Mouse (Mus musculus): ENCODE data around the gene Gpr137. TPM values are rescaled to one million over a fixed set of nuclear protein-coding genes. Genes with fewer than 3 reads are reported as not detected.
A peak's percentile ranks its signal among the peaks of the same experiment; 100 is the strongest.

Gene Gpr137
- polyA plus RNA-seq, 1 experiment from 2014 or later, result 26.9 TPM

GRCm38 (mm10) chr19:6970460-6971085, 28.3 kb upstream of the Gpr137 start:
- WGBS, result 18% methylated on average over 11 of the region's 11 CpGs
- ATAC-seq (ENCODE audit: insufficient number of reproducible peaks, insufficient read depth, low FRiP score, low TSS enrichment, low read depth), result no peak
- Histone ChIP-seq H3K27me3 (no peaks in the 10 kb centered on the region), H3K9me3 (no peaks in the 10 kb centered on the region), H3K36me3 (peaks cover 16% of the 10 kb centered on the region), H3K9ac (peak overlapping the region; percentile 81; the same call in 1 of the 2 replicates), H3K27ac (no peak overlapping the region), H3K4me2 (peak overlapping the region; percentile 83), H3K4me1 (peaks cover 55% of the 10 kb centered on the region), H3K4me3 (peak overlapping the region; percentile 69)

GRCm38 (mm10) chr19:6969665-6970381, 27.5 kb upstream of the Gpr137 start:
- peak overlapping the region; percentile 69 for H3K4me3 ChIP-seq
- peaks cover 55% of the 10 kb centered on the region for H3K4me1 ChIP-seq
- peak overlapping the region; percentile 81 for H3K9ac ChIP-seq
- peak overlapping the region; percentile 83 for H3K4me2 ChIP-seq
- WGBS, result under 1% methylated on average over 52 of the region's 55 CpGs
- H3K27me3 ChIP-seq, result no peaks in the 10 kb centered on the region
- H3K9me3 ChIP-seq, result no peaks in the 10 kb centered on the region
- peak overlapping the region; percentile 57 for H3K27ac ChIP-seq
- H3K36me3 ChIP-seq, result peaks cover 23% of the 10 kb centered on the region
- ATAC-seq (ENCODE audit: insufficient number of reproducible peaks, insufficient read depth, low FRiP score, low TSS enrichment, low read depth), result peak; percentile 46

- Histone ChIP-seq H3K9me3 (no peaks in the 10 kb centered on the region), H3K27me3 (no peaks in the 10 kb centered on the region), H3K27ac (peak overlapping the region; percentile 57), H3K4me2 (peak overlapping the region; percentile 83), H3K36me3 (peaks cover 29% of the 10 kb centered on the region), H3K4me1 (peaks cover 55% of the 10 kb centered on the region), H3K4me3 (peak overlapping the region; percentile 69), H3K9ac (peak overlapping the region; percentile 81)
- WGBS, result under 1% methylated on average over 20 of the region's 20 CpGs
- ATAC-seq (ENCODE audit: insufficient number of reproducible peaks, insufficient read depth, low FRiP score, low TSS enrichment, low read depth), result peak; percentile 10; the same call in 1 of the 2 replicates
Observed at GRCm38 (mm10) chr19:6969291-6969664, 27.0 kb upstream of the Gpr137 start.

GRCm38 (mm10) chr19:6968491-6969271, 26.4 kb upstream of the Gpr137 start:
- Histone ChIP-seq H3K27me3 (no peaks in the 10 kb centered on the region), H3K4me1 (peaks cover 50% of the 10 kb centered on the region), H3K4me3 (peak overlapping the region; percentile 69), H3K4me2 (peak overlapping the region; percentile 83), H3K27ac (peak overlapping the region; percentile 57; the same call in 1 of the 2 replicates), H3K9me3 (no peaks in the 10 kb centered on the region), H3K36me3 (peaks cover 32% of the 10 kb centered on the region), H3K9ac (peak overlapping the region; percentile 81)
- ATAC-seq (ENCODE audit: insufficient number of reproducible peaks, insufficient read depth, low FRiP score, low TSS enrichment, low read depth), result no peak
- WGBS, result 10% methylated on average over 15 of the region's 15 CpGs

- Histone ChIP-seq H3K9ac (no peak overlapping the region), H3K36me3 (peaks cover 75% of the 10 kb centered on the region), H3K27ac (no peak overlapping the region), H3K9me3 (no peaks in the 10 kb centered on the region), H3K27me3 (no peaks in the 10 kb centered on the region), H3K4me1 (peaks cover 14% of the 10 kb centered on the region), H3K4me2 (no peak overlapping the region), H3K4me3 (no peak overlapping the region)
- no peak for ATAC-seq (ENCODE audit: insufficient number of reproducible peaks, insufficient read depth, low FRiP score, low TSS enrichment, low read depth)
- WGBS, result 83% methylated on average over 10 of the region's 10 CpGs
Observed at GRCm38 (mm10) chr19:6956461-6956860, 14.2 kb upstream of the Gpr137 start.

- Histone ChIP-seq H3K27ac (no peak overlapping the region), H3K4me1 (peaks cover 14% of the 10 kb centered on the region), H3K4me3 (no peak overlapping the region), H3K36me3 (peaks cover 66% of the 10 kb centered on the region), H3K27me3 (no peaks in the 10 kb centered on the region), H3K9ac (no peak overlapping the region), H3K9me3 (no peaks in the 10 kb centered on the region), H3K4me2 (no peak overlapping the region)
- ATAC-seq (ENCODE audit: insufficient number of reproducible peaks, insufficient read depth, low FRiP score, low TSS enrichment, low read depth), result no peak
- WGBS, result 83% methylated on average over 7 of the region's 7 CpGs
Observed at GRCm38 (mm10) chr19:6955424-6955823, 13.1 kb upstream of the Gpr137 start.

- H3K4me2 ChIP-seq, result no peak overlapping the region
Observed at GRCm38 (mm10) chr19:6954046-6954445, 11.8 kb upstream of the Gpr137 start.

GRCm38 (mm10) chr19:6952712-6953037, 10.4 kb upstream of the Gpr137 start:
- Histone ChIP-seq H3K27me3 (no peaks in the 10 kb centered on the region), H3K27ac (peak overlapping the region; percentile 98), H3K4me2 (peak overlapping the region; percentile 91), H3K9ac (peak overlapping the region; percentile 77), H3K36me3 (peaks cover 42% of the 10 kb centered on the region), H3K9me3 (no peaks in the 10 kb centered on the region), H3K4me3 (peak overlapping the region; percentile 63), H3K4me1 (peaks cover 24% of the 10 kb centered on the region)
- no peak for ATAC-seq (ENCODE audit: insufficient number of reproducible peaks, insufficient read depth, low FRiP score, low TSS enrichment, low read depth)
- WGBS, result 12% methylated on average over 3 of the region's 3 CpGs

More at GRCm38 (mm10) chr19:6954046-6954445, 11.8 kb upstream of the Gpr137 start:
- Histone ChIP-seq H3K27me3 (no peaks in the 10 kb centered on the region), H3K27ac (no peak overlapping the region), H3K9me3 (no peaks in the 10 kb centered on the region), H3K36me3 (peaks cover 52% of the 10 kb centered on the region), H3K9ac (no peak overlapping the region), H3K4me3 (no peak overlapping the region), H3K4me1 (peaks cover 24% of the 10 kb centered on the region)
- no peak for ATAC-seq (ENCODE audit: insufficient number of reproducible peaks, insufficient read depth, low FRiP score, low TSS enrichment, low read depth)
- 65% methylated on average over 9 of the region's 9 CpGs for WGBS

- Histone ChIP-seq H3K27ac (peak overlapping the region; percentile 98), H3K9ac (peak overlapping the region; percentile 77), H3K9me3 (no peaks in the 10 kb centered on the region), H3K4me2 (peak overlapping the region; percentile 91), H3K4me3 (peak overlapping the region; percentile 63), H3K36me3 (peaks cover 37% of the 10 kb centered on the region), H3K27me3 (no peaks in the 10 kb centered on the region), H3K4me1 (peaks cover 24% of the 10 kb centered on the region)
- ATAC-seq (ENCODE audit: insufficient number of reproducible peaks, insufficient read depth, low FRiP score, low TSS enrichment, low read depth), result no peak
- WGBS, result 1% methylated on average over 31 of the region's 31 CpGs
Observed at GRCm38 (mm10) chr19:6951994-6952711, 9.9 kb upstream of the Gpr137 start.

GRCm38 (mm10) chr19:6951381-6951968, 9.2 kb upstream of the Gpr137 start:
- H3K36me3 ChIP-seq, result peaks cover 30% of the 10 kb centered on the region
- H3K27me3 ChIP-seq, result no peaks in the 10 kb centered on the region
- WGBS, result under 1% methylated on average over 35 of the region's 35 CpGs
- peak overlapping the region; percentile 77 for H3K9ac ChIP-seq
- peak overlapping the region; percentile 98 for H3K27ac ChIP-seq
- peaks cover 24% of the 10 kb centered on the region for H3K4me1 ChIP-seq
- H3K4me2 ChIP-seq, result peak overlapping the region; percentile 91
- peak; percentile 83 for ATAC-seq (ENCODE audit: insufficient number of reproducible peaks, insufficient read depth, low FRiP score, low TSS enrichment, low read depth)
- H3K4me3 ChIP-seq, result peak overlapping the region; percentile 63
- H3K9me3 ChIP-seq, result no peaks in the 10 kb centered on the region

Measured in embryonic facial prominence, embryonic 13.5 days (tissue).